15 mouse cellular contexts compared by ENCODE assay signal in genomic region chr1:62654436-62654835, GRCm38 (mm10).
"Had no signal": no experiment of that assay in that cellular context is flagged by ENCODE, and none has a peak within 500 bp of the region (broad histone marks: within the 10 kb centered on the region; RNA-seq: fewer than 3 reads in every experiment).

No protein-coding gene starts in this region.

- H3K9me3 ChIP-seq: neural tube, embryonic 13.5 days; neural tube, embryonic 15.5 days; stomach, embryonic 15.5 days had no signal

- DNase-seq: right cerebral cortex, adult 18-20 months; right cerebral cortex, postnatal 14 days; right cerebral cortex, postnatal 25 days; right cerebral cortex, postnatal 4 days; spleen, adult 18-20 months; thymus, adult 18-20 months; thymus, adult 2 months; thymus, postnatal 14 days; thymus, postnatal 25 days; thymus, postnatal 36 days; thymus, postnatal 4 days had no signal

- H3K36me3 ChIP-seq: neural tube, embryonic 13.5 days; neural tube, embryonic 15.5 days; stomach, embryonic 15.5 days had no signal

- H3K27ac ChIP-seq: neural tube, embryonic 13.5 days; neural tube, embryonic 15.5 days; stomach, embryonic 15.5 days; stomach, postnatal 0 days had no signal

- H3K9ac ChIP-seq: neural tube, embryonic 13.5 days; neural tube, embryonic 15.5 days; stomach, embryonic 15.5 days had no signal

- H3K4me3 ChIP-seq: neural tube, embryonic 13.5 days; neural tube, embryonic 15.5 days; stomach, embryonic 15.5 days had no signal

- H3K4me2 ChIP-seq: neural tube, embryonic 13.5 days; neural tube, embryonic 15.5 days; stomach, embryonic 15.5 days had no signal

- H3K27me3 ChIP-seq: neural tube, embryonic 15.5 days; stomach, embryonic 15.5 days had no signal

- H3K4me1 ChIP-seq: neural tube, embryonic 15.5 days; stomach, embryonic 15.5 days had no signal
